Mouse (Mus musculus) midbrain, embryonic 10.5 days (tissue): ENCODE data around the gene Wdr82. TPM values are rescaled to one million over a fixed set of nuclear protein-coding genes. Genes with fewer than 3 reads are reported as not detected.
"Not testable (repeated sequence)": the region's sequence is repeated elsewhere in the genome, so short reads cannot be mapped to it uniquely, and the experiment has no call there.

Experiments used
- DNase-seq: peaks from one replicate; pipeline ENCODE4 v3.0.0-alpha.2; 2017; ENCODE audit warnings: low spot score
- H3K27ac ChIP-seq: fragments of 300-500 bp; sonication (generic); replicated peaks from 2 replicates; pipeline ENCODE4 v1.5.1; 2016; ENCODE audit warnings: mild to moderate bottlenecking
- H3K27me3 ChIP-seq: fragments of 300-500 bp; sonication (generic); 2 replicates; pipeline ENCODE4 v1.6.1; 2016; ENCODE audit warnings: low read depth, mild to moderate bottlenecking; ENCODE audit not compliant: poor library complexity, severe bottlenecking
- H3K36me3 ChIP-seq: fragments of 300-500 bp; sonication (generic); 2 replicates; pipeline ENCODE4 v1.6.1; 2016; ENCODE audit warnings: mild to moderate bottlenecking, moderate library complexity
- H3K4me1 ChIP-seq: fragments of 300-500 bp; sonication (generic); 2 replicates; pipeline ENCODE4 v1.6.1; 2016
- H3K4me3 ChIP-seq: fragments of 300-500 bp; sonication (generic); 2 replicates; pipeline ENCODE4 v1.5.1; 2016; ENCODE audit warnings: mild to moderate bottlenecking, moderate library complexity
- H3K9me3 ChIP-seq: fragments of 300-500 bp; sonication (generic); replicated peaks from 2 replicates; pipeline ENCODE4 v1.6.1; 2016; ENCODE audit warnings: mild to moderate bottlenecking
- WGBS: fragments of 180-500 bp; shearing (Covaris S2); methylation state at CpG from one replicate; pipeline ENCODE4 v1.1.7; 2016; 5-methylcytosine and 5-hydroxymethylcytosine counted together
- polyA plus RNA-seq: library from polyadenylated mRNA; unstranded; fragments of >200 nt; fragmentation: Nextera tagmentation; extraction: Ambion mirVana; gene quantifications from 2 replicates; pipeline ENCODE4 v1.2.1, GENCODE M21; 2016

Gene Wdr82
- polyA plus RNA-seq, 1 experiment from 2014 or later = 23.4 TPM

DNA sequence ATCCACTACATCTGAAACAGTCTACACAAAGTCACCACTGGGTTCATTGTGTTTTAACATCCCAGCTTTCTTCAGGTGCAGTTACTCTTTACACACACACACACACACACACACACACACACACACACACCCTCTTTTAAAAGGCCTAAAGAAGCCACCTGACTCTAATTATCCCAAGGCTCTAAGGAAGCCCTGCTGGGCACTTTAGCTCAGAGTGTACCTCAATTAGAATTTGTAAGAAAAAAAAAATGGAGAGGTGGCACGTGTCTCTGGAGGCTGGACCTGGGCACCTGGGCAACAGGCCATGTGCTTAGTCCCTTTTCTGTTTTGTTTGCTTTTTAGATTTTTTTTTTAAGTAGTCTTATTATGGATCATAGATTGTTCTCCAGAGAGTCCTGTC, 3.0 kb upstream of the Wdr82 start:
- 38% methylated on average over 1 of the region's 1 CpGs for WGBS
- Histone ChIP-seq H3K27ac (no peak overlapping the region), H3K36me3 (no peaks in the 10 kb centered on the region), H3K4me3 (no peak overlapping the region), H3K4me1 (peaks cover 17% of the 10 kb centered on the region), H3K9me3 (no peaks in the 10 kb centered on the region), H3K27me3 (peaks cover 9% of the 10 kb centered on the region)
- no peak for DNase-seq

DNA sequence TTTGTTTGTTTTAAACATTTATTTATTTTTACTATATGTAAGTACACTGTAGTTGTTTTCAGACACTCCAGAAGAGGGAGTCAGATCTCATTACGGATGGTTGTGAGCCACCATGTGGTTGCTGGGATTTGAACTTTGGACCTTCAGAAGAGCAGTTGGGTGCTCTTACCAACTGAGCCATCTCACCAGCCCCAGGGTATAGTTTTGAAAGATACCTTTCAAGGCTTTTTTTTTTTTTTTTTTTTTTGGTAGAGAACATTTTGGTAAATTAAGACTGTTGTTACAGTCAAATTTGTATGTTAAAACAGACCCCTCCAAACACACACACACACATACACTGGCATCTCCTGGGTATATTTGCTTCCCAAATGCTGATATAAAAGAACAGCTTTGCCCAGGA, 1.7 kb upstream of the Wdr82 start:
- WGBS = 80% methylated on average over 1 of the region's 1 CpGs
- H3K4me1 ChIP-seq = peaks cover 30% of the 10 kb centered on the region
- not testable (repeated sequence) for H3K4me3 ChIP-seq

DNA sequence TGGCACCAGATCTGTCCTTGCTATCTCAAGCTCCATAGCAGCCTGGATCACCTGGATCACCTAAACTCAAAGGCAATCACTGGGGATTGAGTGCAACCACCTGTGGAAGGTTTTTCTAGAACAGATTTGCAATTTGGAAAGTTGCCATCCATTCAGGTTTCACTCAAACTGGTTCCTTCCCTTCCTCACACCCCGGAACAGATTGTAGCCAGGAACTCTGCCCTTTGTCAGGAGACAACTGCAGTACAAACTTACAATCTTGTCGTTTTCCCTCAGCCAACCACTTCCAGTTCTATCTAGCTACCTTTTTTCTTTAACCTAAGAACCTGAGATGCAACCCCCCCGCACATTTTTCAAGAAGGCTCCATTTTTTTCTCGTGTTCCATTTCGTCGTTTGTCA, 811 bp upstream of the Wdr82 start:
- peaks cover 9% of the 10 kb centered on the region for H3K27me3 ChIP-seq
- WGBS = 41% methylated on average over 6 of the region's 6 CpGs

More for the DNA sequence above, 1.7 kb upstream of the Wdr82 start:
- not testable (repeated sequence) for H3K9me3 ChIP-seq, H3K27me3 ChIP-seq, DNase-seq, H3K27ac ChIP-seq, H3K36me3 ChIP-seq

DNA sequence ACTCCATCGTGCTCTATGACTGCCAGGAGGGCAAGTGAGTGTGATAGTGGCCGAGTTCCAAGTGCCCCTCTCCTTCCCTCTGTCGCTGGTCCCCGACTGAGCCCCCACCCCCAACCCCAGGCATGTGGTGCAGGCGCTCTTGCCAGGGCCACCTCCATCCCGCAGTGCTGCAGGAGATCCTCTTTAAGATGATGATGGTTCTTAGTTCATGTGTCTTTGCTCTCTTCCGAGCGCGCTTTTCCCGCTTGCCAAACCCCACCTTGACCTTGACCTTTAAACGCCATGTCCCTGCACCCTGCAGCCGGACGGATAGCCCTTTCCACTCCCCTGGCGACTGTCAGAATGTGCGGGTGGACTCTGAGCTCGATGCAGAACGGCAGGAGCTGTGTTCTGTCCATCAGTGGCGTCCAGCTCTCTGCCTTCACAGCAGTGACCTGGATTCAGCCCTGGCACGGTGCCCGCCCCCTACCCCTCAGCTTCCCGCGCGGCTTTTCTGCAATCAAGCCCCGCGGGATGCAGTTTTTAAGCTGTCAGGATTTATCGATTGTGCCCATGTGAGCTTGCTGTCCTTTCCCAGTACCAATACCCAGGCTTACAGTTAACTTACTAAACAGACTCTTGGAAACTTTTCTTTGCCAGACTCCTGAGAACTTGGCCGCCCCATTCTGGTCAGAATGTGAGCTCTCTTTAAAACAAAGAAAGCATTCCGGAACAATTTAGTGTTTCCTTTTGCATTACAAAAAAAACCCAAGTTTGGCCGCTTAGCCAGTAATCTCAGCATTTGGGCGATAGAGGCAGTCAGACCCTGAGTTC, 824 bp downstream of the Wdr82 start:
- Histone ChIP-seq H3K4me1 (peaks cover 32% of the 10 kb centered on the region), H3K9me3 (no peaks in the 10 kb centered on the region), H3K4me3 (peak overlapping the region; percentile 94), H3K27ac (peak overlapping the region; percentile 96), H3K36me3 (peaks cover 14% of the 10 kb centered on the region), H3K27me3 (peaks cover 9% of the 10 kb centered on the region)
- WGBS = under 1% methylated on average over 30 of the region's 30 CpGs
- DNase-seq = peak; percentile 64

More for the DNA sequence above, 811 bp upstream of the Wdr82 start:
- peak overlapping the region; percentile 96; the same call in 1 of the 2 replicates for H3K27ac ChIP-seq
- peaks cover 6% of the 10 kb centered on the region for H3K36me3 ChIP-seq
- no peak for DNase-seq
- peaks cover 37% of the 10 kb centered on the region for H3K4me1 ChIP-seq
- H3K9me3 ChIP-seq = no peaks in the 10 kb centered on the region
- H3K4me3 ChIP-seq = peak overlapping the region; percentile 94

DNA sequence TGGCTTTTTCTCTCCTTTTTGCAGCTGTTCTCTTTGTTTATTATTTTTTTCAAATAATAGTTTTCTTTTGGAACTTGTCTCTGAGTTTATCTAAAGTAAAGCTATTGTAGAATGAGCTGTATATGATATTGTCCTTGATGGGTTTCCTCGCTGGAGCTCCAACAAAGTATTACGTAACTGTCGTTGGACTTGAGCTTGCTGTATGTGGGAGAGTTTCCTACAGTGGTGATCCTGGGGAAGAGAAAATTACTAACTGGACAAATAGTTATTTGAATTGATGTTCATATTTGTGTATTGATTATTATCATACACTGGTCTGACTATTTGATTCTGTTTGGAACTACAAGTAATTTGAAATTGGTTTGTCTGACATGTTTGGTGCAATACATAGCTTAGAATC, 1.8 kb downstream of the Wdr82 start:
- H3K27ac ChIP-seq = no peak overlapping the region
- peaks cover 24% of the 10 kb centered on the region for H3K36me3 ChIP-seq
- WGBS = 64% methylated on average over 3 of the region's 3 CpGs
- H3K27me3 ChIP-seq = peaks cover 9% of the 10 kb centered on the region
- no peaks in the 10 kb centered on the region for H3K9me3 ChIP-seq
- H3K4me3 ChIP-seq = peak overlapping the region; percentile 94
- peaks cover 32% of the 10 kb centered on the region for H3K4me1 ChIP-seq
- DNase-seq = no peak

DNA sequence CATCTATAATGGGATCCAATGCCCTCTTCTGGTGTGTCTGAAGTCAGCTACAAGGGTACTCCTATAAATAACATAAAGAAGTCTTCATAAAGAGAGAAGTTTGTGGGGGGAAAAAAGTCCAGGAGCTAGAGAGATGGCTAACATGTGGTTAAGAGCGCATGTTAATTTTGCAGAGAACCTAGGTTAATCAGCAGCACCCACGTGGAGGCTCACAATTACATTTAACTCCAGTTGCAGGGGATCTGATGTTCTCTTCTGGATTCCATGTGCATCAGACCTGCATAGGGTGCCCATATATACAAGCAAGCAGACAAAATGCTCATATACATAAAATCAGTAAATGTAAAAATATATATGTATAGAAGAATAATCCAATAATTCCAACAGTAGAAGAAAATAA, 2.6 kb downstream of the Wdr82 start:
- Histone ChIP-seq H3K36me3 (peaks cover 32% of the 10 kb centered on the region), H3K4me1 (peaks cover 32% of the 10 kb centered on the region), H3K4me3 (peak overlapping the region; percentile 94), H3K9me3 (no peaks in the 10 kb centered on the region), H3K27ac (no peak overlapping the region), H3K27me3 (peaks cover 9% of the 10 kb centered on the region)
- WGBS = 86% methylated on average over 2 of the region's 2 CpGs
- DNase-seq = no peak

DNA sequence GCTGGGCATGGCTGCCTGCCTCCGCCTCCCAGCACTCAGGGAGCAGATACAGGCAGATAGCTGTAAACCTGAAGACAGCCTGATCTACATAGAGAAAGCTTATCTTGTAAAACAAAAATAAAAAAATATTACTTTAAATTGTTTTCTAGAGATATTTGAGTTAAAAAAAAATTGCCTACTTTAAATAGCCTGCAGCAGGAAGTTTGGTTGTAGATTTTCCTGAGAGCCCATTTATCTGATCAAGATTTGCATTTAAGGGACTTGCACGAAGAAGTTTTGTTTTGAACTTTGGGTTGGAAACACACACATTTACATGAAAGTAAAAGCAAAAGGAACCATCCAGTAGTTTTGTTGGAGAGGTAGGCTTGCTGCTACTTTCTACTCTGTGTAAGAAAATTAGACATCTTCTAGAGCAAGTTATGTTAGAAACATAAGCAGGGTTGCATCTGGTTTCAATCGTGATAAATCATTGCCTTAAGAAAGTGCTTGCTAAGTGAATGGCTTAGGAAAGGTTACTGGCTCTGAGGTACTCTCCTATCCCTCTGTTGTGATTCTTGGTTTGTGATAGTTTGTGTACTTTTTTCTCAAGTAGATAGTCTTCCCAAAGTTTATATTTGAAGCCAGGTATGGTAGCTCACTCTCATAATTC, 4.9 kb downstream of the Wdr82 start:
- Histone ChIP-seq H3K4me3 (no peak overlapping the region), H3K4me1 (peaks cover 26% of the 10 kb centered on the region), H3K36me3 (peaks cover 55% of the 10 kb centered on the region), H3K9me3 (no peaks in the 10 kb centered on the region), H3K27me3 (no peaks in the 10 kb centered on the region), H3K27ac (no peak overlapping the region)
- WGBS = 90% methylated on average over 3 of the region's 3 CpGs
- no peak for DNase-seq

DNA sequence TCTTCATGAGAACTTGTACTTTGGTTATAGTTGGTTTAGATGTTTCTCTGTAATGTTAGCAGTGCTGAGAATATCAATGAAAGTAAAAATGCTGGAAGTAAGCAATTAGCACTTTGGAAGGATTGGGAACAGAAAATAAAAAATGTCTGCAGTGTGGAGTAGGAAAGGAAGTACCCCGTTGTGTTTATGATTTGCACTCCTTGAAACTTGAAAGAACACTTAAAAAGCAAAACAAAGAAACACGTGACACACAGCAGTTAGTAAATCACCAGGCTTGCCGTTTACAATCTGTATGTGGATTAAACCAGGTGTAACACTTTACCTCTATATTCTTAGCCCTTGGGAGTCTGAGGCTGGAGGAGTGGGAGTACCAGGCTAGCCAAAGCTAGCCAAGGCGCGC, 6.0 kb downstream of the Wdr82 start:
- Histone ChIP-seq H3K4me1 (peaks cover 26% of the 10 kb centered on the region), H3K27ac (no peak overlapping the region), H3K27me3 (no peaks in the 10 kb centered on the region), H3K36me3 (peaks cover 66% of the 10 kb centered on the region), H3K4me3 (no peak overlapping the region), H3K9me3 (no peaks in the 10 kb centered on the region)
- no peak for DNase-seq
- 94% methylated on average over 5 of the region's 5 CpGs for WGBS

DNA sequence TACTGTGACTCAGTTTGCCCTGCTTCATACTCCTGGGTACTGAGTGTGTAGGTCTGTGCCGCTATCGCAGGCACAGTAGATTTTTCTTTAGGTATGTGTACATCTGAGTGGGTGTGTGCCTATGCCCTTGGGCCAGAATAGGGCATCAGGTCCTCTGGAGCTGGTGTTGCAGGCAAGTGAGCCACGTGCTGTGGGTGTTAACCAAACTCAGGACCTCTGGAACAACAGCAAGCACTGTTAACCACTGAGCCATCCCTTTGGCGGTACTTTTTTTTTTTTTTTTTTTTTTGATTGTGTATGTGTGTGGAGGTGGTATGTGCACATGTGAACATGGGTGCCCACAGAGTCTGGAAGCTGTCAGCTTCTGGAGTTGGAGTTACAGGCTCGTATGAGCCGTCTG, 7.1 kb downstream of the Wdr82 start:
- 94% methylated on average over 6 of the region's 6 CpGs for WGBS
- Histone ChIP-seq H3K36me3 (peaks cover 76% of the 10 kb centered on the region), H3K27me3 (no peaks in the 10 kb centered on the region), H3K4me3 (no peak overlapping the region), H3K27ac (no peak overlapping the region), H3K4me1 (peaks cover 19% of the 10 kb centered on the region), H3K9me3 (no peaks in the 10 kb centered on the region)
- no peak for DNase-seq

DNA sequence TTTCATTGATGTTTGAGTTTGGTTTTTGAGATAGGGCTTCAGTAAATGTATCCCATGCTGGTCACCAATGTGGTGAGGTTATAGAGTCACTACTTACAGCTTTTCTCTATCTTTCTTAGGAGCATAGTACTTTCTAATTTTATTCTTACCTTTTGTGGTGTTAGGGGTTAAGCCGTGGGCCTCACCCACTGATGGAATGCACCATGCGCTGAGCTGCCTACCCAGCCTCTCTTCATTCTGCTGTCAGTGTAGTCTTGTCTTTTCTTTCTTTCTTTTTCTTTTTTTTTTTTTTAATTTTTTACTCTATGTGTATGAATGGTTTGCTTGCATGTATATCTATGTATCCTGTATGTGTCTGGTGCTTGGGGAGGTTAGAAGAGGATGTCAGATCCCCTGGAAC, 8.7 kb downstream of the Wdr82 start:
- Histone ChIP-seq H3K4me1 (peaks cover 4% of the 10 kb centered on the region), H3K36me3 (peaks cover 86% of the 10 kb centered on the region), H3K4me3 (no peak overlapping the region), H3K27ac (no peak overlapping the region), H3K27me3 (no peaks in the 10 kb centered on the region), H3K9me3 (no peaks in the 10 kb centered on the region)
- 94% methylated on average over 2 of the region's 2 CpGs for WGBS
- DNase-seq = no peak

DNA sequence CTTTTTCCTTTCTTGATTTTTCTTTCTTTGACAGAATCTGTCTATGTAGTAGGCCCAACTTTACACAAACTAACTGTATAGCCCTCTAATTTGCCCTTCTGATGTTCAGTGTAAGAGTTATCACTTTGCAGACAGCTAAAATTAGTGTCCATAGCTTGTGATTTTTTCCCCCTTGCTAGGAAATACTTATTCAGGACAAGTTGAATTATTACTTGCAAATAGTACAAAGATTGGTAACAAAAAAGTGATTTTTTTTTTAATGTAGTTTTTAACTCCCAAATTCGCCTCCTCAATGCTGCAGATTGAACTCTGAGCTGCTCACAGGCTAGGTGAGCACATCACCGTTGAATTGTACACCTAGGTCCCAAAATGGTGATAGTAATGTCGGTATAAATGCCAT, 9.2 kb downstream of the Wdr82 start:
- no peak overlapping the region for H3K27ac ChIP-seq
- no peaks in the 10 kb centered on the region for H3K4me1 ChIP-seq
- H3K4me3 ChIP-seq = no peak overlapping the region
- H3K36me3 ChIP-seq = peaks cover 91% of the 10 kb centered on the region
- 94% methylated on average over 3 of the region's 3 CpGs for WGBS
- no peaks in the 10 kb centered on the region for H3K9me3 ChIP-seq
- DNase-seq = no peak
- H3K27me3 ChIP-seq = no peaks in the 10 kb centered on the region

DNA sequence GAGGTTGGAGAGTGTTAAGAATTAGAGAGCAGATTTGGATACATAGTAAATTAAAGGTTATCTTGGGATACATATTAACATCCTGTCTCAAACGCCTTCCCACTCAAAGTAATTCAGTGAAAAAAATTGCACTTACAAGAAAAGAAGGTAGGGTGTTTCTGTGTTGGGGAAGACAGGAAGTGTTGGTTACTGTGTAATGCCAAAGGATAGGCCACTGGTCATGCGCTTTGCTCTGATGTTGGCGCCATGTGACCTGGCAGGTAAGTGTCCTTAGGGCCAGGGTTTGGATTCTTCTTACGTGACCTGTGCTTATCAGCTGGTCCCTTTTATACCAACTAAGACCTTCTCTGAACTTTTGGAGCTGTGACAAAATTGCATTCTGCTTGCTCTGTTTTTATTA, 11.4 kb downstream of the Wdr82 start:
- DNase-seq = no peak
- H3K36me3 ChIP-seq = peaks cover 99% of the 10 kb centered on the region

DNA sequence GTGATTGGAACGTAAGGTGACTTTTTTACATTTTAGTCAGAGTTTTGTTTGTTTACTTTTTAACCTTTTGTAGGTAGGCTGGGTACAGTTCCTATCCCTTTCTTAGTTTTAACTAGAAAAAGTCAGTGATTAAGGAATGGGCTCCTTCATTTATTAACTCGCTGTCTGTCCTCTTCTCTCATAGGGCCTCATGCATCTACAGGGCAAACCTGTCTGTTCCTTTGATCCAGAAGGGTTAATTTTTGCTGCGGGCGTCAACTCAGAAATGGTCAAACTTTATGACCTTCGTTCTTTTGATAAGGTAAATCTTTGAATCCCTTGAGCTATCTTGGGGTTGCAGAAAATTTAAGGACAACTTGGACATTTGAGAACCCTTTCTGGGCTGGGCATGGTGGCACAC, 13.3 kb downstream of the Wdr82 start:
- WGBS = 94% methylated on average over 5 of the region's 5 CpGs
- Histone ChIP-seq H3K4me1 (no peaks in the 10 kb centered on the region), H3K9me3 (no peaks in the 10 kb centered on the region), H3K4me3 (no peak overlapping the region), H3K27ac (no peak overlapping the region), H3K36me3 (peaks cover 99% of the 10 kb centered on the region), H3K27me3 (no peaks in the 10 kb centered on the region)
- DNase-seq = no peak

More for the DNA sequence above, 11.4 kb downstream of the Wdr82 start:
- WGBS = 92% methylated on average over 4 of the region's 4 CpGs
- Histone ChIP-seq H3K27ac (no peak overlapping the region), H3K4me3 (no peak overlapping the region), H3K9me3 (no peaks in the 10 kb centered on the region), H3K4me1 (no peaks in the 10 kb centered on the region), H3K27me3 (no peaks in the 10 kb centered on the region)
